Mouse (Mus musculus) stomach, postnatal 0 days (tissue): ENCODE data around the gene Traf3ip3.

Experiments used
- CTCF ChIP-seq: IDR thresholded peaks from 2 replicates; pipeline ENCODE4 v1.5.1; 2016; ENCODE audit warnings: antibody characterized with exemption, low read depth, mild to moderate bottlenecking, moderate library complexity
- EP300 ChIP-seq: optimal IDR thresholded peaks from 2 replicates; pipeline ENCODE3; 2016; ENCODE audit warnings: antibody characterized with exemption

- TF ChIP-seq CTCF (no peak), EP300 (no peak)
Measured at GRCm38 (mm10) chr1:193194416-193195140, 6.9 kb downstream of the Traf3ip3 start.
